Comparison of ENCODE assay signal across 8 mouse cellular contexts in the genomic region with DNA sequence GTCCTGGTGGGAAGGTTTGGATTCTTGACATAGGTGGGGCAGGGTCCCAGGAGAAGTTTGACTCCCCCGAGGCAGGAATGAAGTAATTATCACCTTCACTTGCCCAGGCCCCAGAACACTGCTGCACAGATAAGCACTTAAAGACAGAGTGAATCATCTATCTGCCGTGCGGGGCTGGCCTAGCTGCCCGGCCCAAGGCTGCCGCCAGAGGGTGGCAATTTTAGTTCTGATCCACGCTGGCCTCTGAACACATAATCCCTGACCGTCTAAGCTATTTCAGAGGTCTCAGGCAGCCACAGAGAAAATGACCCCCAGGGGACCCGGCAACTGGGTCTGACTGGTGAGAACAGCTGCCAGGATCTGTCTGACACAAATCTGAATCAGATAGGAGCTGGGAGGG. TPM values are rescaled to one million over a fixed set of nuclear protein-coding genes. Genes with fewer than 3 reads are reported as not detected.
DNase-seq lines count a peak whose midpoint lies in the region; ATAC-seq and TF ChIP-seq lines count a peak whose summit lies in the region.

No protein-coding gene starts in this region.

- peak overlapping the region; percentile 10; the same call in 1 of the 2 replicates for H3K27ac ChIP-seq in MEL (ENCODE audit: control insufficient read depth, low read depth, low read length)
- H3K27ac ChIP-seq in heart, embryonic 10.5 days: peak overlapping the region; percentile 62
- no peak overlapping the region for H3K27ac ChIP-seq in kidney, embryonic 16.5 days (ENCODE audit: low read length)
- no peak overlapping the region for H3K27ac ChIP-seq in midbrain, embryonic 14.5 days (replicated peaks; ENCODE audit: low read depth, low read length)

- H3K27me3 ChIP-seq in MEL (ENCODE audit: control insufficient read depth in 1 of 2, insufficient read depth in 2 of 2, low read length in 2 of 2): no peaks in the 10 kb centered on the region
- no peaks in the 10 kb centered on the region for H3K27me3 ChIP-seq in heart, embryonic 10.5 days (ENCODE audit: insufficient read depth, poor library complexity, severe bottlenecking)
- H3K27me3 ChIP-seq in kidney, embryonic 16.5 days (ENCODE audit: insufficient read depth, low read length): no peaks in the 10 kb centered on the region
- no peaks in the 10 kb centered on the region for H3K27me3 ChIP-seq in midbrain, embryonic 14.5 days (ENCODE audit: control insufficient read depth, insufficient read depth, low read length)

- no peak; the same call in 1 of the 2 replicates for TF ChIP-seq RAD21 in MEL (IDR thresholded peaks at IDR 0.05; ENCODE audit: low read depth, low read length)

- H3K4me2 ChIP-seq in kidney, embryonic 16.5 days (replicated peaks; ENCODE audit: low read depth, low read length): peak overlapping the region; percentile 14; the same call in 1 of the 2 replicates
- 0 out of 2 replicates have a peak overlapping the region, but pooled peaks have one; percentile 15 for H3K4me2 ChIP-seq in midbrain, embryonic 14.5 days (ENCODE audit: low read length)

- H3K4me3 ChIP-seq in MEL (ENCODE audit: control insufficient read depth in 1 of 2, insufficient read depth in 1 of 2, low read depth in 2 of 2, low read length in 2 of 2): no peak overlapping the region
- peak overlapping the region; percentile 5; the same call in 1 of the 2 replicates for H3K4me3 ChIP-seq in heart, embryonic 10.5 days
- H3K4me3 ChIP-seq in kidney, embryonic 16.5 days (ENCODE audit: low read length): no peak overlapping the region
- 0 out of 2 replicates have a peak overlapping the region, but pooled peaks have one; percentile 1 for H3K4me3 ChIP-seq in midbrain, embryonic 14.5 days (replicated peaks; ENCODE audit: low read depth, low read length)

- TF ChIP-seq CTCF in MEL (IDR thresholded peaks at IDR 0.05 in 2 of 3, conservative IDR thresholded peaks at IDR 0.05 in 1 of 3; ENCODE audit: control insufficient read depth in 1 of 3, insufficient read depth in 1 of 3, low read depth in 2 of 3, low read length in 3 of 3, poor library complexity in 1 of 3, severe bottlenecking in 1 of 3): peak; percentile 21 to 41 (median 29); a peak in 4 of 6 replicates

- peak; percentile 46; the same call in 1 of the 2 replicates for ATAC-seq in kidney, embryonic 16.5 days (ENCODE audit: low FRiP score, low TSS enrichment)
- no peak for ATAC-seq in midbrain, embryonic 14.5 days (ENCODE audit: low FRiP score, low TSS enrichment)

- peak; percentile 41 for DNase-seq in MEL (ENCODE audit: low read depth, low spot score)
- peak; percentile 35 for DNase-seq in adrenal gland, adult 8-10 months
- DNase-seq in heart, embryonic 10.5 days (ENCODE audit: low spot score): no peak
- no peak for DNase-seq in midbrain, embryonic 14.5 days
- no peak for DNase-seq in cerebellum, adult 11 months
- no peak for DNase-seq in layer of hippocampus, adult 9-11 months
- no peak for DNase-seq in layer of hippocampus, adult 18-20 months (ENCODE audit: low spot score in 2 of 2)

- H3K4me1 ChIP-seq in MEL (ENCODE audit: control insufficient read depth in 1 of 2, insufficient read depth in 2 of 2, low read length in 2 of 2): peaks cover 19 to 35% of the 10 kb centered on the region in 2 experiments
- H3K4me1 ChIP-seq in heart, embryonic 10.5 days: peaks cover 53% of the 10 kb centered on the region
- peaks cover 37% of the 10 kb centered on the region for H3K4me1 ChIP-seq in kidney, embryonic 16.5 days (ENCODE audit: insufficient read depth, low read length)
- peaks cover 31% of the 10 kb centered on the region for H3K4me1 ChIP-seq in midbrain, embryonic 14.5 days (ENCODE audit: control insufficient read depth, insufficient read depth, low read length)

- peak; percentile 25 to 44; a peak in 2 of 4 replicates for TF ChIP-seq EP300 in MEL (IDR thresholded peaks at IDR 0.05; ENCODE audit: low read depth in 1 of 2, low read length in 2 of 2)

- TF ChIP-seq POLR2A in MEL (IDR thresholded peaks at IDR 0.05; ENCODE audit: control insufficient read depth in 1 of 2, insufficient read depth in 1 of 2, low read depth in 1 of 2, low read length in 2 of 2, poor library complexity in 1 of 2): no peak

- peaks cover 1 to 29% of the 10 kb centered on the region in 2 experiments for H3K36me3 ChIP-seq in MEL (ENCODE audit: control insufficient read depth in 1 of 2, insufficient read depth in 2 of 2, low read length in 2 of 2)
- peaks cover 31% of the 10 kb centered on the region for H3K36me3 ChIP-seq in heart, embryonic 10.5 days
- peaks cover 23% of the 10 kb centered on the region for H3K36me3 ChIP-seq in kidney, embryonic 16.5 days (ENCODE audit: insufficient read depth, low read length)
- H3K36me3 ChIP-seq in midbrain, embryonic 14.5 days (ENCODE audit: control insufficient read depth, insufficient read depth, low read length): peaks cover 23% of the 10 kb centered on the region

- no peaks in the 10 kb centered on the region for H3K9me3 ChIP-seq in MEL (replicated peaks; ENCODE audit: insufficient read depth, low read length)
- H3K9me3 ChIP-seq in heart, embryonic 10.5 days: no peaks in the 10 kb centered on the region
- no peaks in the 10 kb centered on the region for H3K9me3 ChIP-seq in kidney, embryonic 16.5 days (ENCODE audit: low read length)
- H3K9me3 ChIP-seq in midbrain, embryonic 14.5 days (ENCODE audit: control insufficient read depth, low read length): no peaks in the 10 kb centered on the region

- WGBS in heart, embryonic 10.5 days: 18% methylated on average over 8 of the region's 8 CpGs
- WGBS in kidney, embryonic 16.5 days: 11% methylated on average over 8 of the region's 8 CpGs
- WGBS in midbrain, embryonic 14.5 days: 43% methylated on average over 8 of the region's 8 CpGs

- peaks cover 28% of the 10 kb centered on the region for H3K79me2 ChIP-seq in MEL (ENCODE audit: control insufficient read depth, insufficient read depth, low read length, poor library complexity)

- peak overlapping the region; percentile 30 for H3K9ac ChIP-seq in MEL (ENCODE audit: control insufficient read depth, low read depth, low read length, poor library complexity, severe bottlenecking)
- 0 out of 2 replicates have a peak overlapping the region, but pooled peaks have one; percentile 23 for H3K9ac ChIP-seq in kidney, embryonic 16.5 days (replicated peaks; ENCODE audit: low read length)
- no peak overlapping the region for H3K9ac ChIP-seq in midbrain, embryonic 14.5 days (replicated peaks; ENCODE audit: low read length)

TF ChIP-seq in MEL, 35 proteins besides CTCF, POLR2A, EP300 and RAD21 (continues in another document):
- TF ChIP-seq NELFE (IDR thresholded peaks at IDR 0.05; ENCODE audit: low read depth, low read length) (no peak), TCF12 (IDR thresholded peaks at IDR 0.05; ENCODE audit: low read depth, low read length) (0 out of 2 replicates have a peak, but pooled peaks have one; percentile 19), MAX (IDR thresholded peaks at IDR 0.05; ENCODE audit: low read length) (no peak), JUND (IDR thresholded peaks at IDR 0.05; ENCODE audit: low read depth, low read length) (no peak), GATA1 (IDR thresholded peaks at IDR 0.05; ENCODE audit: low read depth, low read length) (peak; percentile 25; the same call in 1 of the 2 replicates), POLR2AphosphoS5 (IDR thresholded peaks at IDR 0.05; ENCODE audit: borderline replicate concordance, low read depth, low read length) (no peak), CHD2 (IDR thresholded peaks at IDR 0.05; ENCODE audit: low read length) (no peak), ZNF384 (IDR thresholded peaks at IDR 0.05; ENCODE audit: low read depth, low read length) (no peak)

RNA-seq across cellular contexts. Expression of a gene that starts 5.9 kb away (rescaled TPM):
- total RNA-seq in MEL (2012; rRNA removed): 30.1 and 35.2 TPM in 2 replicates
- polyA plus RNA-seq in MEL (2012; ENCODE audit: insufficient read depth in 1 of 2, insufficient read length in 2 of 2, low read depth in 1 of 2, low replicate concordance in 2 of 2, missing spikeins in 1 of 2): 10 to 100 TPM; 29.5 to 95.3 TPM
- 10 to 100 TPM; 18.0 to 29.3 (median 22.4) TPM for total RNA-seq in adrenal gland, adult 8-10 months (2022)
- 93.6 and 114 TPM in 2 replicates for polyA plus RNA-seq in heart, embryonic 10.5 days (2016; fragmentation: Nextera tagmentation; extraction: Ambion mirVana)
- polyA plus RNA-seq in kidney, embryonic 16.5 days (2015; fragmentation: Nextera tagmentation; extraction: Ambion mirVana): 89.3 and 89.6 TPM in 2 replicates
- 33.3 and 38.3 TPM in 2 replicates for polyA plus RNA-seq in midbrain, embryonic 14.5 days (2014; fragmentation: Nextera tagmentation; extraction: Ambion mirVana)
- total RNA-seq in layer of hippocampus, adult 18-20 months (2021): 10 to 100 TPM; 29.0 to 30.3 TPM

RNA-seq across cellular contexts. Expression of a gene that starts 33.6 kb away (rescaled TPM):
- 17.1 and 17.7 TPM in 2 replicates for total RNA-seq in MEL (2012; rRNA removed)
- 10 to 100 TPM in 1 of 2 experiments, not detected in 1; 21.2 TPM for polyA plus RNA-seq in MEL (2012; ENCODE audit: insufficient read depth in 1 of 2, insufficient read length in 2 of 2, low read depth in 1 of 2, low replicate concordance in 2 of 2, missing spikeins in 1 of 2)
- total RNA-seq in adrenal gland, adult 8-10 months (2022): 10 to 100 TPM; 31.8 to 48.8 (median 40.1) TPM
- 20.0 and 22.4 TPM in 2 replicates for polyA plus RNA-seq in heart, embryonic 10.5 days (2016; fragmentation: Nextera tagmentation; extraction: Ambion mirVana)
- 32.9 and 33.0 TPM in 2 replicates for polyA plus RNA-seq in kidney, embryonic 16.5 days (2015; fragmentation: Nextera tagmentation; extraction: Ambion mirVana)
- 15.4 and 19.8 TPM in 2 replicates for polyA plus RNA-seq in midbrain, embryonic 14.5 days (2014; fragmentation: Nextera tagmentation; extraction: Ambion mirVana)
- total RNA-seq in layer of hippocampus, adult 18-20 months (2021): 10 to 100 TPM; 41.5 to 46.0 TPM

RNA-seq across cellular contexts. Expression of a gene that starts 51.9 kb away (rescaled TPM):
- 29.2 and 31.2 TPM in 2 replicates for total RNA-seq in MEL (2012; rRNA removed)
- polyA plus RNA-seq in MEL (2012; ENCODE audit: insufficient read depth in 1 of 2, insufficient read length in 2 of 2, low read depth in 1 of 2, low replicate concordance in 2 of 2, missing spikeins in 1 of 2): 10 to 100 TPM in 1 of 2 experiments, not detected in 1; 33.8 TPM
- total RNA-seq in adrenal gland, adult 8-10 months (2022): 10 to 100 TPM; 46.0 to 56.0 (median 50.4) TPM
- 60.3 and 81.0 TPM in 2 replicates for polyA plus RNA-seq in heart, embryonic 10.5 days (2016; fragmentation: Nextera tagmentation; extraction: Ambion mirVana)
- polyA plus RNA-seq in kidney, embryonic 16.5 days (2015; fragmentation: Nextera tagmentation; extraction: Ambion mirVana): 58.5 and 64.3 TPM in 2 replicates
- 93.0 and 108 TPM in 2 replicates for polyA plus RNA-seq in midbrain, embryonic 14.5 days (2014; fragmentation: Nextera tagmentation; extraction: Ambion mirVana)
- 10 to 100 TPM; 55.0 to 60.1 TPM for total RNA-seq in layer of hippocampus, adult 18-20 months (2021)

RNA-seq across cellular contexts. Expression of a gene that starts 52.0 kb away (rescaled TPM):
- 8.8 and 9.9 TPM in 2 replicates for total RNA-seq in MEL (2012; rRNA removed)
- polyA plus RNA-seq in MEL (2012; ENCODE audit: insufficient read depth in 1 of 2, insufficient read length in 2 of 2, low read depth in 1 of 2, low replicate concordance in 2 of 2, missing spikeins in 1 of 2): 10 to 100 TPM in 1 of 2 experiments, not detected in 1; 12.8 TPM
- total RNA-seq in adrenal gland, adult 8-10 months (2022): 10 to 100 TPM; 17.8 to 23.3 (median 20.0) TPM
- polyA plus RNA-seq in heart, embryonic 10.5 days (2016; fragmentation: Nextera tagmentation; extraction: Ambion mirVana): 21.5 and 29.1 TPM in 2 replicates
- polyA plus RNA-seq in kidney, embryonic 16.5 days (2015; fragmentation: Nextera tagmentation; extraction: Ambion mirVana): 18.2 and 19.4 TPM in 2 replicates
- 8.2 and 11.0 TPM in 2 replicates for polyA plus RNA-seq in midbrain, embryonic 14.5 days (2014; fragmentation: Nextera tagmentation; extraction: Ambion mirVana)
- total RNA-seq in layer of hippocampus, adult 18-20 months (2021): 1 to 10 TPM; 9.5 to 9.9 TPM

Comparison
In these comparisons a context has a peak if more than half of its experiments do, and no peak if none do; other contexts are left out.
1. DNase-seq: peak in MEL (single experiment) and adrenal gland, adult 8-10 months (single experiment); none in heart, embryonic 10.5 days (single experiment), midbrain, embryonic 14.5 days (single experiment), cerebellum, adult 11 months (single experiment), layer of hippocampus, adult 9-11 months (single experiment) and layer of hippocampus, adult 18-20 months (0 of 2).
2. H3K27ac ChIP-seq: peak in MEL (single experiment) and heart, embryonic 10.5 days (single experiment); none in kidney, embryonic 16.5 days (single experiment) and midbrain, embryonic 14.5 days (single experiment).
3. H3K4me3 ChIP-seq: peak in heart, embryonic 10.5 days (single experiment) and midbrain, embryonic 14.5 days (single experiment); none in MEL (0 of 2) and kidney, embryonic 16.5 days (single experiment).